Mouse (Mus musculus): Measurements from ENCODE around the gene Thrb. TPM values are rescaled to one million over a fixed set of nuclear protein-coding genes. Genes with fewer than 3 reads are reported as not detected.

Thrb gene
- polyA plus RNA-seq, 1 experiment from 2014 or later, result 7.8 TPM

DNA sequence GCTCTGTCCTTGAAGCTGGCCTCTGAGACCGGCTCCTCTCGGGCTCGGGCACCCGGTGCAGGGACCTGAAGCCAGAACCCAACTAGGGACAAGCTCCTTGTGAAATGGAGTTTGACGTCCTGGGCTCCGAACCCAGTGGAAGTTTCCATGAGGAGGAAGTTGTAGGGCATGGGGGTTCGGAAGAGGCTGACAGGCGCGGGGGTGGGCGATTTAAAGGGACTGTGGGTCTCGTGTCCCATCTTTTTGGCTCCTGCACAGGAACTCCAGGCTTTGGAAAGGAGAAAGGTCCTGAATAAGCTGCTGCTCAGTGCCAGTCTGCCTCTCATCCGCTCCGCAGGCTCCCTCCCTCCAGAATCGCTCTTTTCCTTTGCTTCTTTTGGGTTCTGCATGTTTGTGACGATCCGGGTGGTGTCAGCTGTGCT is 1.1 kb downstream of the Thrb start:
- in situ Hi-C loops (cut with MboI; ENCODE audit: low pct_unique_long_range_greater_than_20kb), result loop anchor here (5.0 to 10.0 kb wide), 4 partner anchors 204 to 504 kb away; no protein-coding TSS in a partner anchor
- peak; percentile 38 for ATAC-seq
- ChIA-PET CTCF (interaction anchor here (1.4 to 2.3 kb wide), 2 partner anchors 241 to 267 kb away, joined by 6 read pairs; no protein-coding TSS in a partner anchor), POLR2A (no interaction called here)
- TF ChIP-seq CTCF (IDR thresholded peaks at IDR 0.05), result no peak
- no peak for DNase-seq (ENCODE audit: low read depth, low spot score)
- peaks cover 15% of the 10 kb centered on the region for H3K27me3 ChIP-seq

DNA sequence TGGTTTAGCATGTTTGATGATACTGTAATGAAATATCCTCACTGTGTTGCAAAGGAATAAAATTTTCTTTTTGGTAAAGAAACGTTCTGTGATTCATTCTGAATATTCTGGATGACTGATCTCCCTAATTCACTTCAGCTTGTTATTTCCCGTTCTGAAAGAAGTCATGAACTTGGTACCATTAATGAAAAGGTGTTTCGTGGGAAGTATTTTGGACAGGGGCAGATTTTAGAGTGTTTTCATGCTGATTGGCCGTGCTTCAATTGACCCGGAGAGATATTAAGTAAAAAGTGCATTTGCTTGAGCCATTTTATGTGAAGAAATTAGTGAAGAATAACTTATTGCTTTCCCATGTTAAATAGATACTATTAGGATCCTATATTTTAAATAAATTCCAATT is 2.0 kb downstream of the Thrb start:
- ChIA-PET CTCF (interaction anchor here (1.4 to 2.3 kb wide), 2 partner anchors 241 to 266 kb away, joined by 6 read pairs; no protein-coding TSS in a partner anchor), POLR2A (no interaction called here)
- in situ Hi-C loops (cut with MboI; ENCODE audit: low pct_unique_long_range_greater_than_20kb), result loop anchor here (5.0 to 10.0 kb wide), 4 partner anchors 203 to 503 kb away; no protein-coding TSS in a partner anchor
- H3K27me3 ChIP-seq, result peaks cover 15% of the 10 kb centered on the region
- ATAC-seq, result no peak
- DNase-seq (ENCODE audit: low read depth, low spot score), result no peak
- no peak for TF ChIP-seq CTCF (IDR thresholded peaks at IDR 0.05)

DNA sequence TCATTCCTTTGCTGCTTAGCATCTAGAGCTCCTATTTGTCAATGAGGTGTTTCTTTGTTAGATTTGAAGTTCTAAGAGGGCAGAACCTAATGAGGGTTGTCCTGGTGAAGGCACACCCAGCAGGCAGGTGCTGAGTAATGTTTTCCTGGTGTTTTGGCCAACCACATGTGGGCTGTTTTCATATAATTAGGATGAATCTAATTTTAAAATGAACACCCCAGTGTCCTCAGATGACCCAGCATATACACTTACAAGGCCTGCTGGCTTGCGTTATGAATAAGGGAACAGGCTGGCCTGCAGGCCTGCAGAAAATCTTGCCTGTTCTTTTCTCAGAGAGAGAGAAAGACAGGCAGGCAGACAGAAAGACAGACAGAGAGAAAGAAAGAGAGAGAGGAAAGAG is 14.3 kb downstream of the Thrb start:
- ChIA-PET CTCF (interaction anchor here (1.0 kb wide), 1 partner anchor 13 kb away, joined by 3 read pairs; no protein-coding TSS in a partner anchor), POLR2A (no interaction called here)
- ATAC-seq, result no peak
- in situ Hi-C loops (cut with MboI; ENCODE audit: low pct_unique_long_range_greater_than_20kb), result no loop called here
- H3K27me3 ChIP-seq, result no peaks in the 10 kb centered on the region
- DNase-seq (ENCODE audit: low read depth, low spot score), result no peak
- no peak for TF ChIP-seq CTCF (IDR thresholded peaks at IDR 0.05)

DNA sequence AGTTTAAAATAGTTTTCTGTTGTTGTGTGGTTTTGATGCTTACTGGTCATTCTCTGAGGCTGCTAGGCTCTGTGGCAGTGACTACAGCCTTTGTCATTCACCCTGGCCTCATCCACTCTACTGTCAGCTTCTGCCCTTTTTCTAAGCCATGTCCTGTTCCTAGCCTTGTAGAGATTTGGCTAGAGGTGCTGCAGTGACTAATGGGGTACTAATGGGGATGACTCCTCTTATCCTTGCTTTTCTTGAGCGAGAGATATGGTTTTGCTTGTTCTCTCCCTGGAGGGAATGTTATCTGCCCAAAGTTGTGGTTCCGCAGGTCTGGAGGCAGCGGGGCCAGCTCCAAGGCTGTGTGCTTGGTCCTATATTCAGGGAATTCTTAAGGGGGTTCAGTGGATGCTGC is 15.2 kb downstream of the Thrb start:
- no peak for TF ChIP-seq CTCF (IDR thresholded peaks at IDR 0.05)
- ChIA-PET CTCF (no interaction called here), POLR2A (no interaction called here)
- in situ Hi-C loops (cut with MboI; ENCODE audit: low pct_unique_long_range_greater_than_20kb), result no loop called here
- H3K27me3 ChIP-seq, result no peaks in the 10 kb centered on the region
- ATAC-seq (no peak), DNase-seq (ENCODE audit: low read depth, low spot score) (no peak)

DNA sequence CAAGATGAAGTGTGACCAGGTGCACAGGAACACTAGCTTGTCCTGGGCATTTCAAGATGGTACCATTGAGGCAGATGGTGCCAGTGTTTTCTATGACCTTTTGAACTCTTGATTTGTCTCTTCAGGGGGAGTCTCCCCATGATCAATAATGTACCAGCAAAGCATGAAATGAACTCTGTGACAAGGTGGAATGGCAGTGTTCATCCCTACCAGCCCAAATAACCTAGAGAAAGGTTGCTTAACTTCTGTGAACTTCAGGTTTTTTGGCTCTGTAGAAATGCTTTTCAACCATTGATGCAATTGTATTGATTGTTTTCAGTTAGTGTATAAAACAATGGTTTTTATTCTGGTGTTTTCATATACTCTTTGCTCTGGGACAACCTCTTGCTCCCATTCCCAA is 21.4 kb downstream of the Thrb start:
- CTCF ChIA-PET, result no interaction called here
- H3K27me3 ChIP-seq, result no peaks in the 10 kb centered on the region
- DNase-seq (ENCODE audit: low read depth, low spot score), result no peak

DNA sequence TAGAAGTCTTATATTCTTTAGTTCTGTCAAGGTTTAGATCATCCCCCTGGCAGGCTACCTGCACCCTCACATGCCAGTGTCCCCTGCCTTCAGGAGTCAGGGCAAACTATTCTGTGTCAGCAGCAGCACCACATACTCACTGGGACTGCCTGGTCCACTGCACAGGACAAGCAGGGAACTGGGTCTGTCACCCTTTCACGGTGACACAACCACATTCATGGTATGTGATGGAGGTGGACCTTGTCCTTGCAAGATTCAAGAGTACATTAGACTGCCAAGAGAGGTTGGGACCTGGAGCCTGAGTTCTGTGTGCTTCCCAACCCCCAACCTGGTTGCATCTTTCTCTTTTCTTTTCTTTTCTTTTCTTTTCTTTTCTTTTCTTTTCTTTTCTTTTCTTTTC is 24.8 kb downstream of the Thrb start:
- TF ChIP-seq CTCF (IDR thresholded peaks at IDR 0.05), result no peak
- H3K27me3 ChIP-seq, result no peaks in the 10 kb centered on the region
- in situ Hi-C loops (cut with MboI; ENCODE audit: low pct_unique_long_range_greater_than_20kb), result no loop called here
- no peak for DNase-seq (ENCODE audit: low read depth, low spot score)
- ATAC-seq, result no peak
- CTCF ChIA-PET, result no interaction called here
- POLR2A ChIA-PET, result no interaction called here

More for the DNA sequence above, 21.4 kb downstream of the Thrb start:
- ATAC-seq, result no peak
- in situ Hi-C loops (cut with MboI; ENCODE audit: low pct_unique_long_range_greater_than_20kb), result no loop called here
- TF ChIP-seq CTCF (IDR thresholded peaks at IDR 0.05), result no peak
- POLR2A ChIA-PET, result no interaction called here

DNA sequence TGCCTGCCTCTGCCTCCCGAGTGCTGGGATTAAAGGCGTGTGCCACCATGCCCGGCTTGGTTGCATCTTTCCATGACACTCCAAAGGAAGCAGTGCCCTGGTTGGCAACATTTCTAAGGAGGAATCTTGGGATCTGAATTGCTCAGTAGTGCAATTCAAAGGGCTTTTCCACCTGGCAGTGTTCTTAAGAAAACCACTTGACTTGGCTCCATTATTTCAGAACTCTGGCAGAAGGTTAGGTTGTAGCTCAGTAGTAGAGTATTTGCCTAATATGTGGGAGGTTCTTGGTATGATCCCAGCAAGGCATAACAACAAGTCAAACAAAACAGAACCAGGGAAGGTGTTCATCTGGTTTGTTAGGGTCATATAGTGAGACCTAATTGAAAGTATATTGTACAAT is 25.4 kb downstream of the Thrb start:
- ChIA-PET CTCF (no interaction called here), POLR2A (no interaction called here)
- DNase-seq (ENCODE audit: low read depth, low spot score) (no peak), ATAC-seq (no peak)
- no peak for TF ChIP-seq CTCF (IDR thresholded peaks at IDR 0.05)
- in situ Hi-C loops (cut with MboI; ENCODE audit: low pct_unique_long_range_greater_than_20kb), result no loop called here
- H3K27me3 ChIP-seq, result no peaks in the 10 kb centered on the region

DNA sequence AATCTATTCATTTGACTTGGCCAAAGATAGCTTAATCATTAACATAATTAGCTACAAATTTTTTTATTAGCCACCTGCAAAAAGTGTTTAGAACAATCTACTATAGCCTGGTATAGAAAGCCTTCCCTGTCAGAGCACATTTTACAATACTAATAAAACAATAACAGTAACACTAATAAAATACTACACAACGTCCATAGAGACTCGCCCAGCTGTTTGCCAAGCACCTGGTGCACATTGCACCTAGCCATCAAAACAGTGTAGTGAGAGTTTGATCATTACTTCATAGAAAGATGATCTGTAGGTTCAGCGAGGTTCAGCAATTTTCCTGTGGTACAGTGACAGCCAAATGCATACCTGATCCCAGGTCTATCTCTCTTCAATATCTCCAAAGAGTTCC is 26.9 kb downstream of the Thrb start:
- ChIA-PET CTCF (interaction anchor here (1.7 kb wide), 1 partner anchor 13 kb away, joined by 3 read pairs; no protein-coding TSS in a partner anchor), POLR2A (no interaction called here)
- ATAC-seq (no peak), DNase-seq (ENCODE audit: low read depth, low spot score) (no peak)
- no peak for TF ChIP-seq CTCF (IDR thresholded peaks at IDR 0.05)
- in situ Hi-C loops (cut with MboI; ENCODE audit: low pct_unique_long_range_greater_than_20kb), result no loop called here
- no peaks in the 10 kb centered on the region for H3K27me3 ChIP-seq

DNA sequence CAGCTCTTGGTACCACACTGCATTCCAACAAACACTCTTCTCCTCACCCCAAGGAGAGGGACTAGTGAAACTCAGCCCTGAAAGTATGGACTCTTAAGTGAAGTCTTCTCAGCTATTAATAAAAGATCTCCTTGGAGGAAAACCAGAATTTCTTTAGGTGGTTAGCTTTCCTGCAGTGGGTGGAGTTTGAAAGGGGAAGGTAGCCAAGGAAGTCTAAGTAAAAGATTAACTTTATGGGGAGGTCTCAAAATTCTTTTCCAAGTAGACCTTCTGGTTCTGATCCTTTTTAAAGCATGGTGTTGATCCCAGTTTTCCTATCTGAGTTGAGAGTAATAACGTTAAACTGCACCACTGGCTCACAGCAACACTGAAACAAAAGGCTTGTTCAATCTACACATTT is 31.2 kb downstream of the Thrb start:
- H3K27me3 ChIP-seq, result no peaks in the 10 kb centered on the region
- in situ Hi-C loops (cut with MboI; ENCODE audit: low pct_unique_long_range_greater_than_20kb), result no loop called here
- no peak for DNase-seq (ENCODE audit: low read depth, low spot score)
- ChIA-PET POLR2A (no interaction called here), CTCF (no interaction called here)
- no peak for ATAC-seq
- TF ChIP-seq CTCF (IDR thresholded peaks at IDR 0.05), result no peak

DNA sequence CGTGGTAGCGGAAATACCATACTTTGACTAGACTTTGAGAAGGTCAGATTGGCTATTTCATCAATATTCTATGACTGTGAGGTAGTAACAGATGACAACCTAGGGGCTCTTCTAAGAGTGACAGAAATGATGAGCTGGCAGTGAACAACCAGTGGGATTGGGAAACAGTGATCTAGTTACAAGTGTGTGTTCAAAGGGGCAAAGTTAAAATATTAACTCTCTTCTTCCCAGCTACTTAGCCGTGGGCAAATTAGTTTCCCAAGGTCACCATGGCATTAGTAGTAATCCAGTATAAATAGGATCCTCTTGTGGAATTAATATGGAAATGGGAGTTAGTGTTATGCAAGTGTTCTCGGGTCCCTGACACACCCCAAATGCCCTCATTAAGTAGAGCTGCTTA is 35.5 kb downstream of the Thrb start:
- DNase-seq (ENCODE audit: low read depth, low spot score) (no peak), ATAC-seq (no peak)
- TF ChIP-seq CTCF (IDR thresholded peaks at IDR 0.05), result no peak
- POLR2A ChIA-PET, result no interaction called here
- in situ Hi-C loops (cut with MboI; ENCODE audit: low pct_unique_long_range_greater_than_20kb), result no loop called here
- no peaks in the 10 kb centered on the region for H3K27me3 ChIP-seq
- CTCF ChIA-PET, result no interaction called here

DNA sequence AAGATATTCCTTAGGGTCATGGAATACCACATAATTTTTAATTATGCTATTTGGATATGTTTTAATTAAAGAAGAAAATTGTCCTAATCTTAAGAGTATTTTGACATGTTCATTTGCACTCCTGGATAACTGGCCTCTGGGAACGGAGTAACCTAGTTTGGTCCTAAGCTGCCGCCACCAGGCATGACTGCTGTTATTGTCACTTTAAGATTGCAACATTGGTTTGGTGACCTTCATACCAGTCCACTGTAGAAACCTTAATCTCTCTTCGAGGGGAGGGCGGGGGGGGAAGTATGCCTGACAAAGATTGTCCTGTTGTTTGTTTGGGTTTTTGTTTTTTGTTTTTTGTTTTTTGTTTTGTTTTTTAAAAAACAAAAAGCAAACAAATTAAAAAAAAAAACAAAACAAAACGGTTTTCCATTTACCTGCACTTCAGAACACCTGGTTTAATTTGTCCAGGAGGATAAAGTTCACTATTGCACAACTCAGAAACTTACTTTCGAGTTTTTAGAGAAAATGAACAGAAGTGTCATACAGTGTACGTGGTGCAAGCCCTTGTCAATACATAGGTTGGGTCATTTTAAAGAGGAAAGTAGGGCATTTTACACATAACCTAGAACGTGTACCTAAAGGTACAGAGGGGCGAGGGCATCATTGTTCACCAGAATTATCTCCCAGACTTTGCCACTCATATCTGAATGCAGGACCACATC is 38.0 kb downstream of the Thrb start:
- DNase-seq (ENCODE audit: low read depth, low spot score), result no peak
- in situ Hi-C loops (cut with MboI; ENCODE audit: low pct_unique_long_range_greater_than_20kb), result no loop called here
- ATAC-seq, result no peak
- POLR2A ChIA-PET, result no interaction called here
- no peaks in the 10 kb centered on the region for H3K27me3 ChIP-seq
- no peak for TF ChIP-seq CTCF (IDR thresholded peaks at IDR 0.05)
- CTCF ChIA-PET, result interaction anchor here (1.1 kb wide), 1 partner anchor 9 kb away, joined by 5 read pairs; no protein-coding TSS in a partner anchor

DNA sequence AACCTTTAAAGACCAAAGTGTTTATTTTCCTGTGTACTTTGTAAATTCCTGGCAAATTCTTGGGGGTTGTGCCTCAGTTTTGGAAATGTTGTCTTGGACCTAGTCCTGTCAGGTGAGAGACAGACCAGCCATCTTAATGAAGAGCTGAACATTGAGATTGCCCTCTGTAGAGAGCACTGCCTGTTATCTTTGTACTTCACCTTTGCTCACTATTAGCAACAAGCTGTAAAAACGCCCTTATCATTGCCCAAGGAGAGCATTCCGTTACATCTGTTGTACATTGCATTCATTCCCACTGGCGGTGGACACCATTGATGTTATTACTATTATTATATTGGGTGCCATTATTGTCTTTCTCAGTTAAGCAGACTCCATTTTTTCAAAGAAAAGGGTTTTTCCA is 40.2 kb downstream of the Thrb start:
- ATAC-seq, result no peak
- POLR2A ChIA-PET, result no interaction called here
- CTCF ChIA-PET, result no interaction called here
- in situ Hi-C loops (cut with MboI; ENCODE audit: low pct_unique_long_range_greater_than_20kb), result no loop called here
- no peak for DNase-seq (ENCODE audit: low read depth, low spot score)
- TF ChIP-seq CTCF (IDR thresholded peaks at IDR 0.05), result no peak
- H3K27me3 ChIP-seq, result no peaks in the 10 kb centered on the region

Measured in Patski (cell line).